Mouse (Mus musculus): ENCODE results near the gene Ccdc106.
"Not testable (repeated sequence)": the region's sequence is repeated elsewhere in the genome, so short reads cannot be mapped to it uniquely, and the experiment has no call there.

The Ccdc106 gene

GRCm38 (mm10) chr7:5015118-5016001 is 5.0 kb upstream of the Ccdc106 start, which contains the start of gene Gm44973:
Gene Gm44973 (plus strand): TSS chr7:5015496.
- peak; percentile 73 for DNase-seq (ENCODE audit: extremely low spot score, low read depth, low spot score)

- DNase-seq (ENCODE audit: extremely low spot score, low read depth, low spot score), result no peak
Observed at GRCm38 (mm10) chr7:5016057-5016456, 4.3 kb upstream of the Ccdc106 start.

- no peak for DNase-seq (ENCODE audit: extremely low spot score, low read depth, low spot score)
Observed at GRCm38 (mm10) chr7:5016920-5017319, 3.4 kb upstream of the Ccdc106 start.

GRCm38 (mm10) chr7:5017352-5017751 is 3.0 kb upstream of the Ccdc106 start:
- DNase-seq (ENCODE audit: extremely low spot score, low read depth, low spot score), result no peak

GRCm38 (mm10) chr7:5017931-5018330 is 2.4 kb upstream of the Ccdc106 start:
- no peak for DNase-seq (ENCODE audit: extremely low spot score, low read depth, low spot score)

- DNase-seq (ENCODE audit: extremely low spot score, low read depth, low spot score), result not testable (repeated sequence)
Observed at GRCm38 (mm10) chr7:5019576-5019975, 777 bp upstream of the Ccdc106 start.

- no peak for DNase-seq (ENCODE audit: extremely low spot score, low read depth, low spot score)
Observed at GRCm38 (mm10) chr7:5020685-5021084, 332 bp downstream of the Ccdc106 start.

GRCm38 (mm10) chr7:5021197-5021596 is 844 bp downstream of the Ccdc106 start:
- no peak for DNase-seq (ENCODE audit: extremely low spot score, low read depth, low spot score)

GRCm38 (mm10) chr7:5029543-5029942 is 9.2 kb downstream of the Ccdc106 start:
- no peak for DNase-seq (ENCODE audit: extremely low spot score, low read depth, low spot score)

GRCm38 (mm10) chr7:5029946-5030345 is 9.6 kb downstream of the Ccdc106 start:
- DNase-seq (ENCODE audit: extremely low spot score, low read depth, low spot score), result no peak

- no peak for DNase-seq (ENCODE audit: extremely low spot score, low read depth, low spot score)
Observed at GRCm38 (mm10) chr7:5030554-5031275, 10.4 kb downstream of the Ccdc106 start.

- DNase-seq (ENCODE audit: extremely low spot score, low read depth, low spot score), result no peak
Observed at GRCm38 (mm10) chr7:5031496-5031895, 11.1 kb downstream of the Ccdc106 start.

GRCm38 (mm10) chr7:5033818-5034217 is 13.5 kb downstream of the Ccdc106 start, which contains the start of gene 4632433K11Rik:
Gene 4632433K11Rik (plus strand): TSS chr7:5034118.
- DNase-seq (ENCODE audit: extremely low spot score, low read depth, low spot score), result no peak

- DNase-seq (ENCODE audit: extremely low spot score, low read depth, low spot score), result no peak
Observed at GRCm38 (mm10) chr7:5035628-5036027, 15.3 kb downstream of the Ccdc106 start.

- no peak for DNase-seq (ENCODE audit: extremely low spot score, low read depth, low spot score)
Observed at GRCm38 (mm10) chr7:5036136-5036535, 15.8 kb downstream of the Ccdc106 start.

GRCm38 (mm10) chr7:5037026-5037425 is 16.7 kb downstream of the Ccdc106 start:
- DNase-seq (ENCODE audit: extremely low spot score, low read depth, low spot score), result no peak

- no peak for DNase-seq (ENCODE audit: extremely low spot score, low read depth, low spot score)
Observed at GRCm38 (mm10) chr7:5037467-5037866, 17.1 kb downstream of the Ccdc106 start.

- DNase-seq (ENCODE audit: extremely low spot score, low read depth, low spot score), result no peak
Observed at GRCm38 (mm10) chr7:5038109-5038732, 17.9 kb downstream of the Ccdc106 start, which contains the start of gene Zfp784. Gene Zfp784 (minus strand): TSS chr7:5038446.

GRCm38 (mm10) chr7:5038940-5039339 is 18.6 kb downstream of the Ccdc106 start:
- no peak for DNase-seq (ENCODE audit: extremely low spot score, low read depth, low spot score)

- DNase-seq (ENCODE audit: extremely low spot score, low read depth, low spot score), result no peak
Observed at GRCm38 (mm10) chr7:5044981-5045380, 24.6 kb downstream of the Ccdc106 start.

GRCm38 (mm10) chr7:5046112-5046511 is 25.8 kb downstream of the Ccdc106 start:
- DNase-seq (ENCODE audit: extremely low spot score, low read depth, low spot score), result no peak

Data from hindlimb bud, embryonic 11.5 days (tissue).